Mouse (Mus musculus): ENCODE results near the gene Gid8. TPM values are rescaled to one million over a fixed set of nuclear protein-coding genes. Genes with fewer than 3 reads are reported as not detected.
A peak's percentile ranks its signal among the peaks of the same experiment; 100 is the strongest.

Gid8 gene
- total and polyA plus RNA-seq, 3 experiments: 15.6 to 44.1 (median 32.1) TPM

DNA sequence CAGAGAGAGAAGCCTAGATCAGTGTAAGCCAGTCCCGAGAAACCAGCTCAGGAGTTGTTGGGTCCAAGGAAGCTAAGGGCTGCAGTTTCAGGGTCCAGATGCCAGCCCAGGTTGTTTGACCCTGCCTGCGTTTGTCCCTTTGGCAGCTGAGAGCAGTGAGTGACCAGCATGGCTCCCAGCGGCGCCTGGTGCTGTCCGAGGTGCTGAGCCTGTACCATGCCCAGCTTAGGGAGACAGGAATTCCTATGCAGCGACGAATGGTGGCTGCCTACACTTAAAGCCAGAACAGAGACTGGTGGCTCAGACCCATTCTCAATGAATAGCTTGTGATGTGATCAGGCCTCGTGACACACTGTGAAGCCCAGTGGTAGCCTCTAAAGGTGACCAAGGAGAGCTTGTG lies 46.0 kb downstream of the Gid8 start:
- no peak overlapping the region for H3K4me2 ChIP-seq (ENCODE audit: insufficient read depth, low read depth, poor library complexity, severe bottlenecking)
- dilution Hi-C loops (cut with MboI; ENCODE audit: extremely low pct_ligation_motif_present, extremely low pct_unique_long_range_greater_than_20kb, low sequenced_read_pairs): no loop called here
- no peak overlapping the region for H3K9ac ChIP-seq (ENCODE audit: insufficient read depth, low read depth)
- no peaks in the 10 kb centered on the region for H3K79me2 ChIP-seq (replicated peaks; ENCODE audit: control insufficient read depth, extremely low read depth, insufficient read depth, poor library complexity, severe bottlenecking)
- no peak overlapping the region for H3K27ac ChIP-seq (ENCODE audit: insufficient read depth, low read depth)
- no peak overlapping the region for H3K4me3 ChIP-seq (replicated peaks in 1 of 3; ENCODE audit: low read depth in 2 of 3, low read length in 2 of 3, poor library complexity in 1 of 3)
- no peaks in the 10 kb centered on the region for H3K9me3 ChIP-seq (replicated peaks; ENCODE audit: low read length)
- no peak for TF ChIP-seq ZNF384 (IDR thresholded peaks at IDR 0.05; ENCODE audit: low read depth, low read length)
- peak; percentile 56; the same call in 1 of the 2 replicates for TF ChIP-seq MXI1 (IDR thresholded peaks at IDR 0.05; ENCODE audit: low read depth, low read length)
- peaks cover 77% of the 10 kb centered on the region for H3K27me3 ChIP-seq (replicated peaks)
- no peaks in the 10 kb centered on the region for H3K4me1 ChIP-seq (ENCODE audit: control insufficient read depth in 1 of 2, insufficient read depth in 2 of 2)
- DNase-seq (ENCODE audit: extremely low read depth): no peak
- in situ Hi-C loops (cut with MboI; ENCODE audit: low pct_ligation_motif_present, low pct_unique_long_range_greater_than_20kb, low sequenced_read_pairs): loop anchor here (25.0 kb wide), 1 partner anchor 294 kb away; the partner anchor contains the start of gene Slco4a1
- H3K36me3 ChIP-seq (replicated peaks in 1 of 2; ENCODE audit: control insufficient read depth in 1 of 2, insufficient read depth in 1 of 2, low read length in 1 of 2): no peaks in the 10 kb centered on the region

DNA sequence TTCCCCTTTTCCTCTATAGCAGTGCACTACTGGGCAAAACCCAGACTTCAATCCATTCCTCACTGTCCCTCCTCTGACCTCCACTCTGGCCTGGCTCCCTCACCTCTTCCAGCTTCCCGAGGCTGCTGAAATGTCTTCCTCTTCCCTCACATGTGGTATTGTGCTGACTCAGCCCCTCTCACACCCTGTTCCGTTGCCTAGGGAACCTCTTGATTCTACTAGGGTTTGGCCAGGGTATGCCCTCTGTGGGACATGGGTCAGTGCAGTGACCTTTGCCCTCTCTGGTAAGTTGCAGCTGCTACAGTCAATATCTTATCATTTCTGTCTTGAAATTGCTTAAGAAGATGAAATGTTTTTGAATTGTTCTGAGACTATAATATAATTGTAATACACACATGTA lies 46.9 kb downstream of the Gid8 start:
- no peak for DNase-seq (ENCODE audit: extremely low read depth)
- Histone ChIP-seq H3K27me3 (replicated peaks) (peaks cover 85% of the 10 kb centered on the region), H3K27ac (ENCODE audit: insufficient read depth, low read depth) (no peak overlapping the region), H3K9me3 (replicated peaks; ENCODE audit: low read length) (no peaks in the 10 kb centered on the region), H3K36me3 (replicated peaks in 1 of 2; ENCODE audit: control insufficient read depth in 1 of 2, insufficient read depth in 1 of 2, low read length in 1 of 2) (no peaks in the 10 kb centered on the region), H3K4me3 (replicated peaks in 1 of 3; ENCODE audit: low read depth in 2 of 3, low read length in 2 of 3, poor library complexity in 1 of 3) (no peak overlapping the region), H3K9ac (ENCODE audit: insufficient read depth, low read depth) (no peak overlapping the region), H3K79me2 (replicated peaks; ENCODE audit: control insufficient read depth, extremely low read depth, insufficient read depth, poor library complexity, severe bottlenecking) (no peaks in the 10 kb centered on the region), H3K4me1 (ENCODE audit: control insufficient read depth in 1 of 2, insufficient read depth in 2 of 2) (no peaks in the 10 kb centered on the region), H3K4me2 (ENCODE audit: insufficient read depth, low read depth, poor library complexity, severe bottlenecking) (no peak overlapping the region)
- TF ChIP-seq ZKSCAN1 (IDR thresholded peaks at IDR 0.05; ENCODE audit: borderline replicate concordance, low read depth, low read length) (no peak), ZC3H11A (IDR thresholded peaks at IDR 0.05; ENCODE audit: low read depth, low read length) (no peak), SIN3A (IDR thresholded peaks at IDR 0.05; ENCODE audit: low read length) (no peak), JUN (IDR thresholded peaks at IDR 0.05; ENCODE audit: insufficient read depth, low read depth, low read length) (no peak), MAZ (IDR thresholded peaks at IDR 0.05; ENCODE audit: low read depth, low read length) (no peak), KAT2A (IDR thresholded peaks at IDR 0.05; ENCODE audit: insufficient replicate concordance, low read length) (no peak), ETS1 (conservative IDR thresholded peaks at IDR 0.05; ENCODE audit: low read depth, low read length) (no peak), MAFK (IDR thresholded peaks at IDR 0.05; ENCODE audit: insufficient replicate concordance, low read length) (no peak), CTCF (conservative IDR thresholded peaks at IDR 0.05 in 1 of 2, IDR thresholded peaks at IDR 0.05 in 1 of 2; ENCODE audit: low read depth in 2 of 2, low read length in 2 of 2) (no peak), ELF1 (IDR thresholded peaks at IDR 0.05; ENCODE audit: low read depth, low read length) (no peak), PAX5 (IDR thresholded peaks at IDR 0.05; ENCODE audit: low read length) (no peak), USF2 (conservative IDR thresholded peaks at IDR 0.05; ENCODE audit: low read depth, low read length) (no peak), CHD1 (IDR thresholded peaks at IDR 0.05; ENCODE audit: low read depth, low read length) (no peak), NRF1 (IDR thresholded peaks at IDR 0.05; ENCODE audit: low read depth, low read length) (no peak), MEF2A (IDR thresholded peaks at IDR 0.05; ENCODE audit: borderline replicate concordance, low read depth, low read length) (no peak)
- dilution Hi-C loops (cut with MboI; ENCODE audit: extremely low pct_ligation_motif_present, extremely low pct_unique_long_range_greater_than_20kb, low sequenced_read_pairs): no loop called here
- in situ Hi-C loops (cut with MboI; ENCODE audit: low pct_ligation_motif_present, low pct_unique_long_range_greater_than_20kb, low sequenced_read_pairs): loop anchor here (25.0 kb wide), 1 partner anchor 294 kb away; the partner anchor contains the start of gene Slco4a1

Measured in CH12.LX (cell line).